Mouse (Mus musculus): ENCODE measurements at regions not wholly inside any gene's neighbourhood (a gene's known extent, or its start where the extent isn't known, plus 50 kb on each side); places are given as distances from the start of the nearest gene placed in this dataset.

DNA sequence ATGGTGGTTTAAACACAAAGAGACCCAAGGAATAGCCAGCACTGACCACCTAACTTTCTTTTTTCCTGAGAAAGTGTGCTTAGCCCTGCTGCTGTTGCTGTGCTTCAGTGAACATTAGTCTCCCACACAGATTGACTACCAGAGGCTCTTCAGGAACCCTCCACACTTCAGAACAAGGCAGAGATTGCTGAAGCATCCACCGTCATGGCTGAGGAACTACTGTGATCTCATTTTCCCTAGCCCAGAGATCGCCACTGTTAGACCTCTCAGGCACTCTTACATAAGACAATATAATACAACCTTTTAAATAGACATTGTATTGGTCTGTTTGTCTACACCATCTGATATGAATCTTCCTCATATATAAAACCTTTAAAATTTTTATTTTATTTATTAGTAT lies 879.6 kb downstream of the Kcnma1 start:
- H3K4me3 ChIP-seq = no peak overlapping the region
- TF ChIP-seq REST (IDR thresholded peaks at IDR 0.05; ENCODE audit: insufficient read depth, insufficient read length) = no peak
- no peak for TF ChIP-seq CEBPB (IDR thresholded peaks at IDR 0.05; ENCODE audit: insufficient read depth, poor library complexity, severe bottlenecking)
- no peak for TF ChIP-seq MAX (IDR thresholded peaks at IDR 0.05; ENCODE audit: low read depth)
- TF ChIP-seq POLR2A (IDR thresholded peaks at IDR 0.05; ENCODE audit: insufficient read length, low read depth) = no peak
- no peak for TF ChIP-seq SRF (IDR thresholded peaks at IDR 0.05; ENCODE audit: control insufficient read depth, insufficient read length, low read depth)
- TF ChIP-seq MYOD1 (IDR thresholded peaks at IDR 0.05; ENCODE audit: control insufficient read depth in 1 of 3, insufficient read length in 2 of 3, low read depth in 2 of 3) = no peak
- TF ChIP-seq TCF3 (IDR thresholded peaks at IDR 0.05; ENCODE audit: insufficient read length, low read depth) = no peak
- no peak for TF ChIP-seq USF1 (IDR thresholded peaks at IDR 0.05; ENCODE audit: low read depth)
- no peak for TF ChIP-seq MYOG (IDR thresholded peaks at IDR 0.05; ENCODE audit: control insufficient read depth in 1 of 3, insufficient read depth in 1 of 3, insufficient read length in 2 of 3, low read depth in 2 of 3)
- TF ChIP-seq TCF12 (IDR thresholded peaks at IDR 0.05; ENCODE audit: insufficient read depth, poor library complexity, severe bottlenecking) = no peak
- no peak for TF ChIP-seq E2F4 (IDR thresholded peaks at IDR 0.05; ENCODE audit: insufficient read depth)
- no peak for TF ChIP-seq POLR2AphosphoS2 (IDR thresholded peaks at IDR 0.05; ENCODE audit: insufficient read length, low read depth)
- no peak overlapping the region for H3K4me2 ChIP-seq (ENCODE audit: low read depth)
- H3K36me3 ChIP-seq (ENCODE audit: control insufficient read depth, insufficient read depth) = no peaks in the 10 kb centered on the region
- H3ac ChIP-seq (ENCODE audit: control insufficient read depth, insufficient read length) = no peak overlapping the region
- no peaks in the 10 kb centered on the region for H3K79me2 ChIP-seq (ENCODE audit: control insufficient read depth, insufficient read depth)
- H3K27me3 ChIP-seq (ENCODE audit: control insufficient read depth, insufficient read depth, insufficient read length) = no peaks in the 10 kb centered on the region

DNA sequence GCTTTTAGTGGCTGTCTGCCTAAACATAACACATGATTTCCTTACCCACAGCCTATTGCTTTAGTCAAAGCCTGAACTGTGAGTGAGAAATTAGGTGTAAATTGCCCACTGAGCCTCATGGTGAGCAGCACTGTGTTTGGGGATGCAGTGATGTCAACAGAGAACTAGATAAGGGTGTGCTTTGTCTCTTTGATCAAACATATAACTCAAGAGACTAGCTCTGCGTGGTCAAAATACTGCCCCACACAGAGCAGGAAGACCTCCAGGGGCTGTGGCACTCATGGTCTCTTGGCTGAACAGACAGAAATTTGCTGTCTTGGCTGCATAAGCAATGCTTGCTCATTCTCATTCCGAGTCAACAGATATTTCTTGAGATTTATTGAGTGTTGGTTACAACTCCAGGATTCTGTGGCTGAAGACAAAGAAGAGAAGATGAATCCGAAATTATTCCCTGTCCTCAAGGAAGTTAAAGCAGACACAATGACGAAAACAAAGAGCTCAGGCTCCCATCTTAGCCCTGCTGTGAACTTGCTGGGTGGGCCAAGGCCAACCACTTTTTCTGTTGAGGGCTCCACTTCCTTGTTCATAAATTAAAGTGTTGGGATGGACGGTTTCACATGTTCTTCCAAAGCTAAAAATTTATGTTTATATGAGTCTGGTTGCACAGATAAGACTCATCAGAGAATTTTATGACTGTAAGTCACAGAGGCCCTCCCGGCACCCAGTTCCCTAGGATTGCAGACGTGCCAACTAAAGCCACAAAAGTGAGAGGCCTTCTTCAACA lies 882.4 kb downstream of the Kcnma1 start:
- H3K4me2 ChIP-seq (ENCODE audit: low read depth) = peak overlapping the region; percentile 8
- no peak overlapping the region for H3K4me3 ChIP-seq
- no peaks in the 10 kb centered on the region for H3K27me3 ChIP-seq (ENCODE audit: control insufficient read depth, insufficient read depth, insufficient read length)
- no peaks in the 10 kb centered on the region for H3K79me2 ChIP-seq (ENCODE audit: control insufficient read depth, insufficient read depth)
- no peak overlapping the region for H3ac ChIP-seq (ENCODE audit: control insufficient read depth, insufficient read length)
- no peaks in the 10 kb centered on the region for H3K36me3 ChIP-seq (ENCODE audit: control insufficient read depth, insufficient read depth)
- TF ChIP-seq MAX (IDR thresholded peaks at IDR 0.05; ENCODE audit: low read depth) (no peak), MYOG (IDR thresholded peaks at IDR 0.05; ENCODE audit: control insufficient read depth in 1 of 3, insufficient read depth in 1 of 3, insufficient read length in 2 of 3, low read depth in 2 of 3) (no peak), SRF (IDR thresholded peaks at IDR 0.05; ENCODE audit: control insufficient read depth, insufficient read length, low read depth) (no peak), POLR2AphosphoS2 (IDR thresholded peaks at IDR 0.05; ENCODE audit: insufficient read length, low read depth) (no peak), REST (IDR thresholded peaks at IDR 0.05; ENCODE audit: insufficient read depth, insufficient read length) (no peak), CEBPB (IDR thresholded peaks at IDR 0.05; ENCODE audit: insufficient read depth, poor library complexity, severe bottlenecking) (no peak), MYOD1 (IDR thresholded peaks at IDR 0.05; ENCODE audit: control insufficient read depth in 1 of 3, insufficient read length in 2 of 3, low read depth in 2 of 3) (no peak), USF1 (IDR thresholded peaks at IDR 0.05; ENCODE audit: low read depth) (no peak), TCF3 (IDR thresholded peaks at IDR 0.05; ENCODE audit: insufficient read length, low read depth) (no peak), POLR2A (IDR thresholded peaks at IDR 0.05; ENCODE audit: insufficient read length, low read depth) (no peak), TCF12 (IDR thresholded peaks at IDR 0.05; ENCODE audit: insufficient read depth, poor library complexity, severe bottlenecking) (no peak)

DNA sequence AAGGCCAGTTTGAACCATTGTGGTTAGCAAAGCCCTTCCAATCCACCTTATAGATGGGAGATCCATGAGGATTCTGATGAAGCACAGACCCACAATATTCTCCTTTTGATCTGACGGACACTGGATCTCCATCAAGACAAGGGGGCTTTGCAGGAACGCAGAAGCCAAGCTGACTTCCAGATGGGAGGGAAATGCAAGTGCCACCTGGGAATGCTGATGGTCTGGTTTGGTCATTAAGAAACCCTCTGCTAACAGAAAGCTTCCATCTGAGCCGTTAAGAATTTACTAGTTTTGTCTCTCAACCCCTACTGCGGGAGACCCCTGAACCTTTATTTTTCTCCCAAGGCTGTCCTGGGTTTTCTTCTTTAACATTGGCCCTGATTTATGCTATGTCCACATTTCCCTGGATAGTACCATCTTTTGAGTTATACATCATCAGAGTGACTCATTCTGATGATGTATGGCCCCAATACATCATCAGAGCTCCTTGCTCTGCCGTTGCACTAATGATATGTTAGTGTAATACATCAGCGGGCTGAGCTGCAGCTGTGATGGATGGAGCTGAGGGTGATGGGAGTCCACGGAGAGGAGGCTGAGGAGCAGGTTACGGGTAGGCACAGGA lies 898.3 kb downstream of the Kcnma1 start:
- Histone ChIP-seq H3K79me2 (ENCODE audit: control insufficient read depth, insufficient read depth) (no peaks in the 10 kb centered on the region), H3K4me3 (no peak overlapping the region), H3K27me3 (ENCODE audit: control insufficient read depth, insufficient read depth, insufficient read length) (no peaks in the 10 kb centered on the region), H3K36me3 (ENCODE audit: control insufficient read depth, insufficient read depth) (no peaks in the 10 kb centered on the region), H3K4me2 (ENCODE audit: low read depth) (no peak overlapping the region), H3ac (ENCODE audit: control insufficient read depth, insufficient read length) (no peak overlapping the region)
- TF ChIP-seq MYOD1 (IDR thresholded peaks at IDR 0.05; ENCODE audit: control insufficient read depth in 1 of 3, insufficient read length in 2 of 3, low read depth in 2 of 3) (no peak), TCF3 (IDR thresholded peaks at IDR 0.05; ENCODE audit: insufficient read length, low read depth) (no peak), CEBPB (IDR thresholded peaks at IDR 0.05; ENCODE audit: insufficient read depth, poor library complexity, severe bottlenecking) (no peak), E2F4 (IDR thresholded peaks at IDR 0.05; ENCODE audit: insufficient read depth) (no peak), REST (IDR thresholded peaks at IDR 0.05; ENCODE audit: insufficient read depth, insufficient read length) (no peak), USF1 (IDR thresholded peaks at IDR 0.05; ENCODE audit: low read depth) (no peak), TCF12 (IDR thresholded peaks at IDR 0.05; ENCODE audit: insufficient read depth, poor library complexity, severe bottlenecking) (no peak), MAX (IDR thresholded peaks at IDR 0.05; ENCODE audit: low read depth) (no peak)

DNA sequence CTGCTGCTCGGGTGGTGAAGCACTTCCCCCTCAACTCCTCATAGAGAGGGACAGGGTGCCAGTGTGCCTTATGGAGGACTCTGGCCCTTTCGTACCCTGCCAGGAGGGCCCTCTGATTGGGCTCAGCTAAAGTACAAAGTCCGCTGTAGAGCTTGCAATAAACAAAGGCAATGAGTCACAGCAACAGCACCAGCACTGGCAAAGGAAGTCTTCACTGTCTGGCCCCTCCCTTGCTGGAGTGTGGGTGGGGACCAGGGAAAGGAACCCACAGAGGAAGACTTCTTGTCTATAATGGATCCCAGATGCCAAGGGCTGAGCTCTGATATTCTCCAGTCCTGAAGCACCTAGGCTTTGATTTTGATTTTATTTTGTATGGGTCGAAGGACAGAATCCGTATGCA lies 899.4 kb downstream of the Kcnma1 start:
- no peak for TF ChIP-seq MYOG (IDR thresholded peaks at IDR 0.05; ENCODE audit: control insufficient read depth in 1 of 3, insufficient read depth in 1 of 3, insufficient read length in 2 of 3, low read depth in 2 of 3)
- no peak for TF ChIP-seq SRF (IDR thresholded peaks at IDR 0.05; ENCODE audit: control insufficient read depth, insufficient read length, low read depth)
- TF ChIP-seq POLR2A (IDR thresholded peaks at IDR 0.05; ENCODE audit: insufficient read length, low read depth) = no peak
- TF ChIP-seq REST (IDR thresholded peaks at IDR 0.05; ENCODE audit: insufficient read depth, insufficient read length) = no peak
- no peak for TF ChIP-seq TCF3 (IDR thresholded peaks at IDR 0.05; ENCODE audit: insufficient read length, low read depth)
- TF ChIP-seq POLR2AphosphoS2 (IDR thresholded peaks at IDR 0.05; ENCODE audit: insufficient read length, low read depth) = no peak
- TF ChIP-seq MYOD1 (IDR thresholded peaks at IDR 0.05; ENCODE audit: control insufficient read depth in 1 of 3, insufficient read length in 2 of 3, low read depth in 2 of 3) = no peak
- Histone ChIP-seq H3K36me3 (ENCODE audit: control insufficient read depth, insufficient read depth) (no peaks in the 10 kb centered on the region), H3K27me3 (ENCODE audit: control insufficient read depth, insufficient read depth, insufficient read length) (no peaks in the 10 kb centered on the region)

More for the DNA sequence above, 899.4 kb downstream of the Kcnma1 start:
- Histone ChIP-seq H3K79me2 (ENCODE audit: control insufficient read depth, insufficient read depth) (no peaks in the 10 kb centered on the region), H3ac (ENCODE audit: control insufficient read depth, insufficient read length) (no peak overlapping the region), H3K4me3 (no peak overlapping the region), H3K4me2 (ENCODE audit: low read depth) (peak overlapping the region; percentile 33)
